Mouse (Mus musculus) thymus, adult 18-20 months (tissue): ENCODE measurements around the gene Spz1.
"Not testable (repeated sequence)": the region's sequence is repeated elsewhere in the genome, so short reads cannot be mapped to it uniquely, and the experiment has no call there.

Experiments
- DNase-seq, 2 experiments: peaks; one replicate each; pipeline ENCODE4 v3.0.0; 2022; ENCODE audit warnings: mixed read lengths in 2 of 2

Spz1 gene

GRCm38 (mm10) chr13:92576072-92576471 is at the start of gene Spz1:
Gene Spz1 (minus strand): TSS chr13:92576172.
- DNase-seq, result no peak

GRCm38 (mm10) chr13:92616459-92616858 is 40.5 kb upstream of the Spz1 start:
- no peak for DNase-seq

GRCm38 (mm10) chr13:92615201-92615600 is 39.2 kb upstream of the Spz1 start:
- DNase-seq, result no peak

- no peak for DNase-seq
Measured at GRCm38 (mm10) chr13:92613094-92613493, 37.1 kb upstream of the Spz1 start.

GRCm38 (mm10) chr13:92611917-92612316 is 35.9 kb upstream of the Spz1 start:
- no peak for DNase-seq

- no peak for DNase-seq
Measured at GRCm38 (mm10) chr13:92611254-92611784, 35.3 kb upstream of the Spz1 start.

GRCm38 (mm10) chr13:92610311-92611221 is 34.6 kb upstream of the Spz1 start, which contains the start of gene Serinc5:
Gene Serinc5 (plus strand): TSS chr13:92611091.
- DNase-seq, result peak; percentile 97 to 98

- DNase-seq, result peak; percentile 44 to 61
Measured at GRCm38 (mm10) chr13:92609486-92610310, 33.7 kb upstream of the Spz1 start.

- not testable (repeated sequence) for DNase-seq
Measured at GRCm38 (mm10) chr13:92605306-92605705, 29.3 kb upstream of the Spz1 start.

- no peak for DNase-seq
Measured at GRCm38 (mm10) chr13:92595424-92595823, 19.5 kb upstream of the Spz1 start.

- DNase-seq, result no peak
Measured at GRCm38 (mm10) chr13:92594907-92595306, 18.9 kb upstream of the Spz1 start.

- DNase-seq, result no peak
Measured at GRCm38 (mm10) chr13:92594481-92594880, 18.5 kb upstream of the Spz1 start.

- no peak for DNase-seq
Measured at GRCm38 (mm10) chr13:92593731-92594396, 17.9 kb upstream of the Spz1 start.

- DNase-seq, result no peak
Measured at GRCm38 (mm10) chr13:92592786-92593635, 17.0 kb upstream of the Spz1 start.

GRCm38 (mm10) chr13:92592268-92592785 is 16.4 kb upstream of the Spz1 start:
- no peak for DNase-seq

GRCm38 (mm10) chr13:92591225-92591624 is 15.3 kb upstream of the Spz1 start:
- no peak for DNase-seq

- no peak for DNase-seq
Measured at GRCm38 (mm10) chr13:92589255-92589654, 13.3 kb upstream of the Spz1 start.

- no peak for DNase-seq
Measured at GRCm38 (mm10) chr13:92588704-92589103, 12.7 kb upstream of the Spz1 start.

- DNase-seq, result no peak
Measured at GRCm38 (mm10) chr13:92584094-92584717, 8.2 kb upstream of the Spz1 start.

- peak; percentile 16 to 32 for DNase-seq
Measured at GRCm38 (mm10) chr13:92580220-92581043, 4.5 kb upstream of the Spz1 start.
